Mouse (Mus musculus): ENCODE measurements at regions not wholly inside any gene's neighbourhood (a gene's known extent, or its start where the extent isn't known, plus 50 kb on each side); places are given as distances from the start of the nearest gene placed in this dataset.
A peak's percentile ranks its signal among the peaks of the same experiment; 100 is the strongest.

DNA sequence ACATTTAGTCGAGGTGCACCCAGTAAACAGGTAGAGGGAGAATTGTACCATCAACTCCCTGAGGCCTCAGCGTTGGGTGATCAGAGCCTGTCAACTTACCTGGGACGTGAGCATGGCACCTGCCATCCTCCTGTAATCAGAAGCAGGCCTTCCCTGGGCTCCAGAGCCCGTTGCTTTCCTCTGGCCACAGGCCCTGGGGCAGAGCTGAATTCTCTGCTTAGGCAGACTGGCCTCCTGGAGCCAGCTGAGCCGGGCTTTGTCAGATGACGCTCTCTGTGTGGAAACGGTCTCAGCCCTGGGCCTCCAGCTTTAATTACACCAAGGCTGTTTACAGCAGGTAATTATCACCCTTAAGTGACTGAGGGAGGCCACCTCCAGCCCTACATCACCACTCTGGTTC is 92.6 kb upstream of the Pmepa1 start:
- DNase-seq (ENCODE audit: low spot score): no peak

DNA sequence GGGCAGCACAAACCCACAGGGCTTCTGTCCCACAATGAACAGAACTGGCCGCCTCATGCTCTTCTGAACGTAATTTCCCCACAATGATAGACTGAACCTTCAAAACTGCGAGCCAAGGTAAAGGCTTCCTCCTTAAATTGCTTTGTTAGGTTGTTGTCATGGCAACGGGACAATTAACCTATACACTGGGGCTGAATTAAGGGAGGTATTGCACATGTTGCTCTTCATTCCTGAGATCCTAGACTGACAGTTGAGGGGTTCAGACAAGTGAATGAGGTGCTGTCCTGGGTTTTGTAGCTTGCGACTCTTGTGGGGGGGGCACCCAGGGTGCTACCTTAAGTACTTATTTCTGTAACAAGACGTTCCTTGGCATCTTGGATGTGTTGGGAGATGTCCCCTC is 100.6 kb upstream of the Pmepa1 start:
- DNase-seq (ENCODE audit: low spot score): no peak

DNA sequence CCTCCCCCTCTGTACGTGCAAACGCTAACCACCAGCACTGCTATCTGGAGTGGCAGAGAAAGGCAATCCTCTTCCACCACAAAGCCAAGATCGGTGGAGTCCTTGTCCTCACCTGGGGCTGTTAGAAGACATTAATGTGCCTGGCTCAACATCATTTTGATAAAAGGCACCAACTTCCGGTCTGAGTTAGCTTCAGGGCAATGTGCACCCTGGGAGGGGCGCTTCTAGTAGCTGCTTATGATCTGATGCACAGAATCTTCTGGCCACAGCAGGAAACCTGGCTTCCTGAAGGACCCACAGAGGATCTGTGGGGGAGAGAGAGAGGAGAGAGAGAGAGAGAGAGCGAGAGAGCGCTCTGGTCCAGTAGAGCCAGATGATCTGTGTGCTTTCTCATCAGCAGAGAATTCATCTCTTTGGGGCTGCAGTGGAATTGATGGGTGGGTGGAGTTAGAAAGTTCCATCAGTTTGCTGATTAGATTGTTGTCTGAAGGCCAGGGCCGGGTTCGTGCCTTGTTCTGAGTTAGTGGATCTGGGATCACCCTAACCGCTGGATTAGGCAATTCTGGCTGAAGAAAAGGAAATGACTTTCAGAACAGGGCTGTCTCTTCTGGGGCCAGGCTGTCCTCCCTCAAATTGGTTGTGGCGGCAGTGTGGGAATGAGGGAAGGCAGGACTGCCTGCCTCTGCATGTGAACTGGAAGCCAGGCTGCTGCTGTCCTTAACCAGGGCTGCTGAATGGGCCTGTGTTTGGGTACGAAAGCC is 101.3 kb upstream of the Pmepa1 start:
- no peak for DNase-seq (ENCODE audit: low spot score)

DNA sequence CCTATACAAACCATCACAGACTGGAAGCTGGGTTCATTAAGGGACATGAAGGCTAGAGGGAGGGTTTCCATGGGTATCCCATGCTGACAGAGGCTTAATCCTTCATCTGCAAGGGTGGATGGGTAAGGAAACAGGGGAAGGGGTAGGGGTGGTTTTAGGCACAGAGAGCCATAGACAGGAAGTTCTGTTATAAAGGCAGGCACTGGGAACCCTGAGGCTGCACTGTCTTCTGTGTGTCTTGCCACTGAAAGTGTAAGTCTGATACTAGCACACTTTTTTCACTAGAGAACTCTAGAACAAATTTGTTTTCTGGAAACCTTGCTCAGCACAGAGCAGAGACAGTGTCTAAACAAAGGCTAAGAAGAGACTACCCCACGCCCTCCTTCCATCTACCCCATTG is 103.4 kb upstream of the Pmepa1 start:
- DNase-seq (ENCODE audit: low spot score): no peak

DNA sequence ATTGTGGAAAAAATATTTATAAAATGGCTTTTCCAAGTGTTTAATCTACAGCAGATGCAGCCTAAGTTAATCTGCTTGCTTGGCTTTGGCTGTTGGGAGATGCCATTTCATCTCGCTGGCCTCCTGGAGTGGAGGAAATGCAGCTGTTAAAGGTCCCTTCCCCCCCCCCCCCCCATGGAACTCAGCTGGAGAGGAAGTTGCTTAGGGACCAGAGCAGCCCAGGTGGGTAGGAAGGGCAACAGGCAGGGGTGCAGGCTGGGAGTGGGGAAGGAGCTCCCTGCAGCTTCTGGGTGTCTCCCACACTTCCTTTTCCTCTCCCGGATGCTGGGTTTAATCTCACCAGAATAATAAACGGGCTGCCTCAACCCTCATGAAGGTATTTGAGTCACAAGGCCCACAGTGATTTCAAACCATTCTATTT is 104.0 kb upstream of the Pmepa1 start:
- no peak for DNase-seq (ENCODE audit: low spot score)

DNA sequence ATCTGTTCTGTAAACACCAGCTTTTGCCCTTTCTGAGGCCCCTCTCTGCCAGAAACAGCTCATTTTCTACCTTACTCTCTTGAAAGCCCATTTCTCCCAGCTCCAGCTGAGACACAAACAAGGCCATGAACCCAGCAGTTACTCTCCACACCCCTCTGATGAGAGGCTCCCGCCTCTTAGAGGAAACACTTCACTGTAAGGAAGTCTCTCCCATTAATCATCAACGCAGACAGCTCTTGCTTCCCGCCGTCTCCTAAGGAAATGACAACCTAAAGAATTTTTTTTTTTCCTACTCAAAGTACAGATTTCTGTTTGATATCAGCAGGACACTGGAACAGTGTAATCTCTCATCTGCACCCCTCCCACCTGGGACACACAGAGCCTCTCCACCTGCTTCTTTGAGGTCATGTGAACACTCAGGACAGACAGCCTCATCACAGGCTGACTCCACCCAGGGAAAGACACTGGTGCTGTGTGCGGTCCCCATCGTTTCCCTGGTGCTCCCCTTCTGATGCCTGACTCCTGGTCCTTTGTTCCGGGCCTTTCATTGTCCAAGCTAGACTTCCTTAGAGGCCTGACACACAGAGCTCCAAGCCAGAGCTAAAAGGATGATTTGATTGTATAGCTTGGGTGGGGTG is 106.0 kb upstream of the Pmepa1 start:
- no peak for DNase-seq (ENCODE audit: low spot score)

DNA sequence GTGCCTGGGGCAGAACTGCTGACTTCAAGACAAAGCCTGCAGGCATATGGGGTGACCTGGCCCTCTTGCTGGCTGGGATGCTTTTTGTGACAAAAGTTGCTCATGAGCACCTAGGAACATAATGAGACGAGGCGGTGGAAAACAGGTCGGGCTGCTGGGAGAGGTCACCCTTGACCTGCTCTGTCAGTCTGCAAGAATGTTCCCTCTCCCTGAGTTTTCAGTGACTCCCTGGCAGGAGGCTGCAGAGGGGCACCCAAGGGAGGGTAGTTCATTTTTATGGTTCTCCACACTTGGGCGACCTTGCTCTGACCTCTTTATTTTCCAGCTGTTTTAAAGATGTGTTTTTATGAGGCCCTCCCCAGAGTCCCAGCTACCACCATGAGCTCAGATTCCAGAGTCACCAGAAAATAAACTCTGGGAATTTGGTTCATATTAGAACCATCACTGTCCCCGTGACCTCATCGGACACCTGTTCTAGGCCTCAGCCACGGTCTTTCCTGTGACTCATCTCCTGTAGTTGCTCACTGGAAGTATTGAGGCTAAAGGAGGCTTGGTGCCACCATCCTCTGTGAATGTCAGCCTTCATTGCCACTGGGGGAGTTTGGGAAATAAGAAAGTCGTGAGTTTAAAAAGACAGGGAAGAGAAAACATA is 108.7 kb upstream of the Pmepa1 start:
- DNase-seq (ENCODE audit: low spot score): no peak

DNA sequence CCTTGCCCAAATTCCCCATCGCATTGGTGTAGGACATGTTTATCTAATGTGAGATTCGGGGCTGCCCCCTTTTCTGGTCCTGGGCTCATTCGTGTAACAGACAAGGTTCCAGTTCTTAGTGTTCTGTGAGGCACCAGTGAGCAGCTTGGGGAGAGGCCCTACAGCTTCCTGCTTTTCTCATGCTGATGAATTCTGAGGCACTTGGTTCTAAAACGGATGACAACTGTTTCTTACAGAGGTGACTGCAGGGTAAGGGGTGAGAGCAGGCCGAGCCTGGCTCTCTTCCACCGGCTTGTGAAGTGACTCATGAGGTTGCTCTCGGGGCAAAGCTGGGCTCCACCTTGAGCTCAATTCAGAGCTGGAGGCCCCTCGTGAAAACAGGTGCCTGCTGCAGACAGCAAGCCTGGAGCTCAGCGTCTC is 109.4 kb upstream of the Pmepa1 start:
- no peak for DNase-seq (ENCODE audit: low spot score)

DNA sequence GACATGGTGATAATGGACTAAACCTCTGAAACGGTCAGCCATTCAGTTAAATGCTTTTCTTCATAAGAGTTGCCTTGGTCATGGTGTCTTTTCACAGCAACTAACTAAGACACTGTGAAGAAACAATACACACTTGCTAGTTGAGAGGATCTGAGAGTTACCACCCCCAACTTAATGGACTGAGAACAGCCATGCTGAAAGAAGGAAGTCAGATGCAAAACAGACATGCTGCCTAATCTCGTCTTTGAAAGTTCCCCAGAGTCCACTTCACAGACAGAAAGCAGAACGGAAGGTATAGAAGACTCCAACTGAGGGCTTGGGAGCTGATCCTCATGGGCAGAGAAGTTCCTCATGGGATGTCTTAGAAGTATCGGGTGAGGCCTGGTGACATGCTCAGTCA is 111.8 kb upstream of the Pmepa1 start:
- DNase-seq (ENCODE audit: low spot score): no peak

DNA sequence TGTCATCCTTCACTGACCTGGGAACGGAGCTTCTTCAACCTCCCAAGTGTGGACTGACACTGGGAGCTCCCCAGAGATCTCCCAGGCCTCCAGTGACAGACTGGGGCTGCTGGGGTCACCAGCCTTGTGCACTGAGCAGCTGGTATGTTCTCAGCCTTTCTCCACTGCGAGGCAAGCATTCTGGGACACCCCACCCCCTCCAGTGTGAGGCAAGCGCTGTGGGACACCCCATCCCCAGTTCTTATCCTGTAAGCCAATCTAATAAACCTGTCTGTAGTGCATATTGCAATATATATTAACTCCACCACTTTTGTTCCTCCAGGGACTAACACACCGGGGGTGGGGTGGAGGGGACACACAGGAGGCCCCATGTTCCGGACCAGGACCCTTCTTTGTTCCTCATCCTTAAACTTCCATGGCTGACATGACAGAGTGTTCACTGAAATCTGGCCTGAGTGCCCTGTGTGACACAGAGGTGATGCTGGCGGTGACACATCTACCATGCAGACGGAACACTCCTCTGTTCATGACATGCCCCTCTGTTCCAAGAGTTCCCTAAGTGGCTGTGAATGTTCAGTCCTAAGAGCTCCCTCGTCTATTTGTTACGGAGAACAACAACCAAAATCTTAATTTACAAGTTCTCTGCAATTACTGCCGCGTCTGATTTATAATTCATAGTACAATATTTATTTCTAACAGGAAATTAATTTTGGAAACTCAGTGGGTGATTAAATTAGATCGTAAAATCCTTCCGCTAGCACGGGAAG is 116.4 kb upstream of the Pmepa1 start:
- no peak for DNase-seq (ENCODE audit: low spot score)

DNA sequence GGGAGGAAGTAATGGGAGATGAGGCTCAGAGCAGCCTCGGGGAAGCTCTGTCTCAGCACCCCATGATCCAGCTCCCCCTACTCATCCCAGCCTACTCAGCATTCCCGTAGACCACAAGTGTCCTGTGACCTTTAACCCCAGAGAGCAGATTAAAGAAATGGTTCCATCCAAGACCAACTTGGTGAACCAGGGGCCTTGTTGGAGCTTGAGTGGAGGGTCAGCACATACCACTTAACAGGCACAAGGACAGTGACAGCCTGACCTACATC is 116.9 kb upstream of the Pmepa1 start:
- no peak for DNase-seq (ENCODE audit: low spot score)

DNA sequence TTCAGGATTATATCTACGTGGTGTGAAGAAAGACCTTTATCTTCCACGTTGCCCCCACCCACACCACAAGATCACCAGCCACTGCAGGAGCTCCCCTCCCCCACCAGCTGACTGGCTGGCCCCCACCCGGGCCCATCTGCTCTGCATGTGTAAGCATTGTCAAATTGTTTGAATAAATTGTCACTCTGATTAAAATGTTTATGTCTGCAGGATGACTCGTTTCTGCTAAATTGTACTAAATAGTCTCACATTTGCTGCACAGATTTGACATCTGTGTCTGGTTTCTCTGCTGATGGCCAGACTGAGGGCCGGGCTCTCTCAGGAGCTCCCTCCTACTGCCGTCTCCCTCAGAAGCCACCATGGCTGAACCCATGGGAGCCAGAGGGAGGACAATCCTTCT is 119.2 kb upstream of the Pmepa1 start:
- DNase-seq (ENCODE audit: low spot score): no peak

DNA sequence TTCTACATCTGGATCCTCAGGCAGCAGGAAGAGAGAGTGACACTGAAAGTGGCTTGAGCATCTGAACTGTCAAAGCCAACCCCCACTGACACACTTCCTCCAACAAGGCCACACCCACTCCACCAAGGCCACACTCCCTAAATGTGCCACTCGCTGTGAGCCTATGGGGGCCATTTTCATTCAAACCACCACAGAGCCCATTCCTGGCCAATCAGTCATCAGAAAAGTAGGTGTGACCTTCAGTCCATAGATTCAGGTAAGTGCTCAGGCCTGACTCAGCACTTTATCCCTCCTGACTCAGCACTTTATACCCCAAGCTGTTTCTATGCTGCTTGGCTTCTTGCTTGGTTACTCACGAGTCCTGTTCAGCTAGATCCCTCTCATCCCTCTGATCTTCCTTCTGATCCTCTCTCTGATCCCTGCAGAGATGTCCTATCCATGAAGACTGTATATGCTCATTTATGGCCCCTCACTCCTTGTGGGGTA is 121.6 kb upstream of the Pmepa1 start:
- DNase-seq (ENCODE audit: low spot score): no peak

DNA sequence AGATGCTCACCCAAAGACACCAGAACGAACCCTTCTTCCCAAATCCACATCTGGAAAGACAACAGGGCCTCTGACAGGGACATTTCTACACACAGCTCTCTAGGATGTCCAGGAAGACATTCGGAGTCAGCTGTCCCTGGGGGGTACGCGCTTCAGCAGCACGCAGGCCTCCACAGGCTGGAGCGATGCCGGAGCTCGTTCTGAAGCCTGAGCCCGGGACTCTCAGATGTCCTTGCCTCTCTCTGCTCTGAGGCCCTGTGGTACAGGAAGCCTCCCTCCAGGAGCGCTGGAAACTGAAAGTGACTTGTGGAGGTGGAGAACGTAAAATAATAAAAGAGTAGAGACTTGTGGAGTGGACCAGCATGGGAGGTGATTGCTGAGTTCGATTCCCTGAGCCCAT is 116.8 kb upstream of the 1700021F07Rik start:
- DNase-seq (ENCODE audit: low spot score): no peak

DNA sequence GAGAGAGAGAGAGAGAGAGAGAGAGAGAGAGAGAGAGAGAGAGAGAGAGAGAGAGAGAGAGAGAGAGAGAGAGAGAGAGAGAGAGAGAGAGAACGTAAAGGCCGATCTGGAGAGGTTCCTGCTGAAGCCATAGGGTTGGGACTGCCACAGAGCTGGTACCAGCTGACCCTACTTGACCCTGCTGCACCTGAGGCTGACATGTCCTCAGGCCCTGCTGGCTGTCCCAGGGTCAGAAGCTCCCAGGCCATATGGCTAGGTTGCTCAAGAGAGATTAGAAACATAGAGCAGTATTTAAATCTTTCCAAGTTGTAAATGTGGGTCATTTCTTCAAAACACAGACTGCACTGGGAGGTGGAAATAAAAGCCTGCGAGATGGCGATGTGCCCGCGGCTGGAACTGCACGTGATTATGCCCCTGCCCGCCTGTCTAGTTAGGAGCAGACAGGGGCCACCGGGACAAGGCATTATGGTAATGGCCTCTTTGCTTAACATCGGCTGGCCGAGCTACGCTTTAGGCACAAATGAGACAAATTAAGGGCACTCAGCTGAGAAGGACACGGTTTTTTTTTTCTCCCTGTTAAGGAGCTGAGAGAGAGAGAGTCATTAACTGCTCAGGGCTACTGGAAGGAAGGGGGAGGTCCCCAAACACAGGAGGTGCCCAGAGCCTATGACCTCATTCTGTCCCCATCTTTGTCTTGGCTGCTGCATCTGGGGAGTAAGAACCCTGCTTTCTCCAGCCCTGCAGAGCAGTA is 115.9 kb upstream of the 1700021F07Rik start:
- DNase-seq (ENCODE audit: low spot score): peak; percentile 91

DNA sequence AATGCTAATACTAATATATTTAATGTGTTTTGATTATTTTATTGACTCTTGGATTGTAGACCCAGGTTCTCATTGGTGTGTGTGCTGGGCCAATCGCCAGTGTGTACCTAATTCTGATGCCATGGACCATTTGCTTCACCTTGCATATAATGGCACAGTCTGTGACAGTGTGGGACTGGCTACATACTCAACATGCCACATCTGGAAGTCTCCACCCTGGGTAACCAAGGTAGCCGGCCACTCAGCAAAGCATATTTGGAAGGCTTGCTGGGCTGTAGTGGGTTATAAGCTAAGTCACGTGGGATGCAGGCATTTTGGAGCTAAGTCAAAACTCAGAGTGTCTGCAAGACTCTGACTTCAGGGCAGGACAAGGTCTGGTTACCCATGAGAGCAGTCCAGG is 115.3 kb upstream of the 1700021F07Rik start:
- DNase-seq (ENCODE audit: low spot score): no peak

DNA sequence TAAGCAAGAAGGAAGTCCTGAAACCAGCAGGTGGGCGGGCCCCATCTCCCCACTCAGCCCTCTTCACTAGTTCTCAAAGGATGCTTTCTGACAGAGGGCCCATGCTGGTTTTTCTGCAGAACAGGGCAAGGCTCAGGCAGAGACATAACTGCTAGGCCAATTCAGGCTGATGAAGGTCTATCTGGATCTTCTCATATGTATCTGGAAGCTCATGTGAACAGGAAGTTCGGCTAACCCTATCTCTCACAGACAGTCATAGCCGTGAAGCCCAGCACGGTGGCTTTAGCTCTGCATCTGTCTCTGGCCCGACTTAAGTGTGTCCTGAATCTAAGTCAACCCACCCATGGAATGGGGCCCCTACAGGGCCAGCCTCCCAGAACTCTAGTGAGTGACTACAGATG is 113.7 kb upstream of the 1700021F07Rik start:
- peak; percentile 52 for DNase-seq (ENCODE audit: low spot score)

DNA sequence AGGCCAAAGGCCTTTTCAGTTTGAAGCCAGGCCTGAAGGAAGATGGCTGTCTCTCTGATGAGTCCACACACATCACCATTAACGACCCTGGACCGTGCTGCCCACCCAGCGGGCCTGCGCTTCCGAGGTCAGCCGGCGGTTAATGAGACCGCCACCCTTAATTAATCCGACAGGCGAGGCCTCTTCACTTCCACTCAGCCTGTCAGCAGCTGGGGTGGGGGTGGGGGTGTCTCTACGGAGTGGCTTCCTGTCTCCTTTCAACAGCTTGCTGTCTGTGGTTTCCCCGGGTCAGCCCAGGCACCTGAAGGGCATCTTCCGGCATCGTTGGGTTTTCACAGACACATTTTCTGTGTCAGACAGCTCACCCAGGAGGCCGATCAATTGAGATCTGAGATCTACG is 113.0 kb upstream of the 1700021F07Rik start:
- peak; percentile 93 for DNase-seq (ENCODE audit: low spot score)

DNA sequence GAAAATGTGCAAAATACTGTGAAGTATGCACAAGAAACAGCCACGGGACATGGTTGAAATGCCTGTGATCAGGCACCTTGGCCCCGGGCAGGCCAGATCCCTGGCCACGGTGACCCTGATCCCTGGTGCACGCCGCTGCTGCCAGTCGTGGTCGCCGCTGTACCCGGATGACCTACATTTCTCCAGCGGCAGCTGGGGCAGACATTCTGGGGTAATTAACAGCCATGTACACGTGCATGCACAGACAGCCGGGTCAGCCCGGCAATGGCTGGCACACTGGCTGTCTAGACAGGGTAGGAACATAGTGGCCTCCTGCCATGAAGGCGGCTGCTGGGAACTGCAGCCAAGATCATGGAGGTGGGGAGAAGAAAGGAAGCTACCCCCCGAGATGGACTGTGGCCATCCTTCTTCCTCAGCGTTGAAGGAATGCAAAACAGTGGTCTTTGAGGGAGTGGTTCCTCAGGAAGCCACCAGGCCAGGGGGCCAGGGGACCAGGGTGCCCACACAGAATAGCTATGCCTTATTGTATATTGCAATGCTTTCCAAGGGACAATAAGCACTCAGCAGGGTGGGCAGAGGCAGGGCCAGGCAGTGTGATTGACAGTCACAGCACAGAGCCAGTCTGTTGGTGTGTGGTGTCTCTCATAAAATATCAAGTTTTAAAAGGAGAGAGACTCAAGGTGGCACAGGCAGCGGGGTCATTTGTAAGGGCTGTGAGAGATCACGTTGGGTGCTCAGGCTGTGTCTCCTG is 108.3 kb upstream of the 1700021F07Rik start:
- peak; percentile 80 for DNase-seq (ENCODE audit: low spot score)

DNA sequence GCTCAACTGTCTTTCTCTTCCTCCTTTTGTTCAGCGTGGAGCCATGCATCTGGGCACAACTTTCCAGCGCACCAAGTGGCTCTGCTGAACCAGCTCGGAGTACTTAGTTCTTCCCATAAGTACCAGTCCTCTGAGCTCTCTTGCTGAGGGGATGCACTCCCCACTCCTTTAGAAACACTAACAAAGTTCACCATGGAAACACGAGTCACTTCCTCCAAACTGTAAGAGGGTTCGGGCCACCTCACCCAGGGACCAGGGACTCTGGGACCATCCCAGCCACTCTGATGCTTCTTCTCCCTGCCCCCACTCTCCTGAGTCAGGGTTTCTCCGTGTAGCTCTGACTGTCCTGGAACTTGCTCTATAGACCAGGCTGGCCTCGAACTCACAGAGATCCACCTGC is 107.0 kb upstream of the 1700021F07Rik start:
- DNase-seq (ENCODE audit: low spot score): peak; percentile 5

DNA sequence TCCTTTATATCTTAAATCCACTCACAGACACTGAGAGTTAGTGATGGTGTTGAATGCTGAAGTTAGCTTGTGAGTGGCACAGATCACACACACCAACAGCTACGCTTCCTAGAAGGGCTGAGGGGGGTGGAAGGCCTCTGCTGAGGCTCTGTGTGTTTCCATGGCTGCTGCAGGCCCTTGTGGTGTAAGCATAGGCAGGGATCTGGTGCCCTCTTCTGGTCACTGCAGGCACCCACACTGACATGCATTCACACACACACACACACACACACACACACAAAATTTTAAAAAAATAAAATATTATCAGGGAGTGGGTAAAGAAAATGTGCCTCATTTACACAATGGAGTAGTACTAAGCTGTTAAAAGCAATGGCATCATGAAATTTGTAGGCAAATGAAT is 105.5 kb upstream of the 1700021F07Rik start:
- no peak for DNase-seq (ENCODE audit: low spot score)
